Mouse (Mus musculus) megakaryocyte-erythroid progenitor cell, adult 5 weeks (primary cell): Measurements from ENCODE around the gene Znrd1. TPM values are rescaled to one million over a fixed set of nuclear protein-coding genes. Genes with fewer than 3 reads are reported as not detected.

ENCODE experiments used
- polyA plus RNA-seq: library from polyadenylated mRNA; stranded (reverse); fragments of >175 nt; gene quantifications from 2 replicates; pipeline ENCODE4 v1.2.3, GENCODE M21; 2012

Znrd1 gene
- 2.9 and 3.1 TPM in 2 replicates for polyA plus RNA-seq

DNA sequence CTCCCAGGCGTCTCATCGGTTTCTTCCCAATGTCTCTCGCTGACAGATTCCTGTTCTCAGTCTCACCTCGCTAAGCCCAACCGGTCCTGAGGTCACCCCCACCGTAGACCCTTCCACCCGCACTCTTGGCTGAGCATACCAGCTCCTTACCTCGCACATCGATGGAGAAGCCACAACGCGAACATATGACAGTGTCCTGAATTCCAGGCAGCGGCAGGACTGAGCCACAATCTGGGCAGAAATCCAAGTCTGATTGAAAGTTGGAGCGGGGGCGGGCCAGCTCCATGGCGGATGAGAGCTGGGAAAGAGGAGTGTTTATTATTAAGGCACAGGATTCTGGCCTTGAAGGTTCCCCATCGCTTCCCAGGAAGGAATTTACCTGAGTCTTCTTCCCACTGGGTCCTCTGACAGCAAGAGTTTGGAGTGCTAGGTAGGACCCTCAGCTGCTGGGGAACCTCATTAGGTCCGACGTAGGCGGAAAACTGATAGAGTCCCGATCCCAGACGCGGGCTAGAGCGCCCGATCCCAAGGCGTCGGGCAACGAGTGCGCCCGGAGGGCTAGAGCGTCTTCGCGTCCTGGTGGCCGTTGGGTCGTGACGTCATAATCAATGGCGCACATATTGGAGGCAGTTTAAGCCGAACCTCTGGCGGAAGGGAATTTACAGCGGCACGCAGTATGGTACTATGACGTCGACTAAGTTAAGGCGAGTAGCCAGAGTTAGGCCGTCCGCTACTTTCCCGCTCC is at the start of gene Znrd1, which contains the start of gene Znrd1as:
TSS of gene Znrd1 (minus strand) at position 561 of the 745 bp plus-strand sequence.
TSS of gene Znrd1as (plus strand) at position 594 of the 745 bp plus-strand sequence.

DNA sequence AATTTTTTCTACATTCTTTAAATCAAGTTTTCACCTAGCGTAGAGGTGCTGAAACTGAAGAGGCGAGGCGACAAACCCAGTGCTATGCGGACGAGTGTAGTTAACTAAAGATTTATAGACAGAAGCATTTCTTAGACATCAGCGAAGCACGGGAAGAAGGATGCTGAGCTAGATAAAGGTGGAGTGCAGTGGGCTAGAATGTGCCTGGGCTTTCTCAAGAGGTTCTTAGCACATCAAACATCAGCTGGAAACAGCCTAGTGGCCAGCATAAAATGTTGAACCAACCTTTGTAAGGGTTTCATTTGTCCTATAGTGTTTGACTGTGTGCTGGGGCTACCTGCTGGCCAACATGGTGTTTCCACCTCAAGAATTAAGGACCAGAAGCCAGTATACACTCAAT is 42.5 kb upstream of the Znrd1 start, which contains the start of gene Zfp57:
TSS of gene Zfp57 (plus strand) at position 301 of the 400 bp plus-strand sequence.

DNA sequence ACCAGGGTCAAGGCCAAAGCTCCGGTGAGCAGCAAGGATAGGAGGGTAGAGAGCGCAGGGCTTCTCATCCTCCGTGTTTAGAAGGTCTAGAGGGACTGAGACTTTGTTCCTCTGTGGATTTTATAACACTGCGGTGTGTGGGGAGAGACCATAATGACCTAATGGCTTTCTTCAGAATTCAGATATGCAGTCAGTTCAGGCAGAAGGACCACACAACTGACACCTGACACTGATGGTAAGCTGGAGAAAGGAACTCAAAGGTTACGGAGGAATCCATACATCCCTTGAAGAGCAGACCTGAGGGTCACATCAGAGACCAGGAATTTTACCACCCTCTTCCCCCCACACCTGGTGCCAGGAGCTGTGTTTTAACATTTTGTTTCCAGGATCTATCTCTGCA is 31.1 kb upstream of the Znrd1 start, which contains the start of gene H2-M5:
TSS of gene H2-M5 (minus strand) at position 101 of the 400 bp plus-strand sequence.

GRCm38 (mm10) chr17:36981221-36981813 is 23.0 kb upstream of the Znrd1 start, which contains the start of gene 2410137M14Rik:
TSS of gene 2410137M14Rik (minus strand) at chr17:36981237.

GRCm38 (mm10) chr17:36950981-36951947 is 7.1 kb downstream of the Znrd1 start, which contains the start of gene Ppp1r11:
TSS of gene Ppp1r11 (minus strand) at chr17:36951741.

GRCm38 (mm10) chr17:36942791-36943471 is 15.4 kb downstream of the Znrd1 start, which contains the start of gene Rnf39:
TSS of gene Rnf39 (plus strand) at chr17:36942918.

Other genes starting within 250 kb of the Znrd1 start
- not detected in 2 replicates for gene H2-M10.5, start 185.6 kb downstream of the Znrd1 start, polyA plus RNA-seq
- not detected in 2 replicates for gene H2-M10.6, start 146.4 kb downstream of the Znrd1 start, polyA plus RNA-seq
- gene Trim26, start 121.4 kb downstream of the Znrd1 start, polyA plus RNA-seq, result 19.3 and 20.1 TPM in 2 replicates
- gene Trim15, start 91.3 kb downstream of the Znrd1 start, polyA plus RNA-seq, result not detected in 2 replicates
- gene Trim10, start 89.0 kb downstream of the Znrd1 start, polyA plus RNA-seq, result 0.89 and 1.6 TPM in 2 replicates
- gene Trim40, start 68.4 kb downstream of the Znrd1 start, polyA plus RNA-seq, result not detected in 2 replicates
- gene Trim31, start 60.4 kb downstream of the Znrd1 start, polyA plus RNA-seq, result not detected in 2 replicates
- 0.09 and 0.45 TPM in 2 replicates for gene Rnf39, start 15.6 kb downstream of the Znrd1 start, polyA plus RNA-seq
- gene Ppp1r11, start 6.8 kb downstream of the Znrd1 start, polyA plus RNA-seq, result 125 and 144 TPM in 2 replicates
- 0.18 TPM in 1 of 2 replicates, not detected in the other for gene Znrd1as, start within 50 bp of the Znrd1 start, polyA plus RNA-seq
- not detected in 2 replicates for gene 2410137M14Rik, start 22.7 kb upstream of the Znrd1 start, polyA plus RNA-seq
- gene H2-M5, start 31.0 kb upstream of the Znrd1 start, polyA plus RNA-seq, result 0.12 TPM in 1 of 2 replicates, not detected in the other
- gene Zfp57, start 42.6 kb upstream of the Znrd1 start, polyA plus RNA-seq, result 0.46 and 0.68 TPM in 2 replicates
- gene Mog, start 64.8 kb upstream of the Znrd1 start, polyA plus RNA-seq, result not detected in 2 replicates
- gene Gabbr1, start 87.4 kb upstream of the Znrd1 start, polyA plus RNA-seq, result 35.7 and 37.7 TPM in 2 replicates
- gene Olfr90, start 129.9 kb upstream of the Znrd1 start, polyA plus RNA-seq, result not detected in 2 replicates
- gene Olfr91, start 139.7 kb upstream of the Znrd1 start, polyA plus RNA-seq, result not detected in 2 replicates
- not detected in 2 replicates for gene Olfr92, start 161.5 kb upstream of the Znrd1 start, polyA plus RNA-seq
- not detected in 2 replicates for gene Olfr93, start 202.9 kb upstream of the Znrd1 start, polyA plus RNA-seq
- gene Ubd, start 235.3 kb upstream of the Znrd1 start, polyA plus RNA-seq, result not detected in 2 replicates
- not detected in 2 replicates for gene Olfr94, start 242.4 kb upstream of the Znrd1 start, polyA plus RNA-seq